ENCODE assay signal across 9 mouse cellular contexts in the genomic region with DNA sequence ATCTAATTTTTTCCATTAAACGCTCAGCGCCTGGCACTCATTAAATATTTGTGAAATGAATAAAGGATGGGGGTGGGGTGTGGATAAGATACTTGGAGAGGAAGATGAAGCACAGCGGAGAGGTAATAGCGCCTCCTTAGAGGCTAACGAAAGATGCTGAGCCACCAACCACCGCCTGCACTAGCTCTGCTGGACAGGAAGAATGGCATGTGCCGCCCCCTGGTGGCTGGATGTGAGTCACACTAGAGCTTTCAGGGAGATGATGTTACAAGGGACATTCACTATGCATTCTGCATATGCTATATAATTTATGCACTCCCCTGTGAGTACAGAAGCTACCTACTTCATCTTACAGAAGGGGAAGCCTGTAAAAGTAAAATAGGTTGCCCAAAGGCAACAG. TPM values are rescaled to one million over a fixed set of nuclear protein-coding genes. Genes with fewer than 3 reads are reported as not detected.
DNase-seq lines count a peak whose midpoint lies in the region; ATAC-seq and TF ChIP-seq lines count a peak whose summit lies in the region.
"Had no signal": no experiment of that assay in that cellular context is flagged by ENCODE, and none has a peak within 500 bp of the region (broad histone marks: within the 10 kb centered on the region; RNA-seq: fewer than 3 reads in every experiment).

No protein-coding gene starts in this region.

- no peaks in the 10 kb centered on the region for H3K36me3 ChIP-seq in kidney, embryonic 16.5 days (ENCODE audit: insufficient read depth, low read length)
- H3K36me3 ChIP-seq: embryonic facial prominence, embryonic 15.5 days had no signal

- TF ChIP-seq CTCF in bone marrow, adult 2 months (IDR thresholded peaks at IDR 0.05; ENCODE audit: control insufficient read depth, insufficient read depth, low read length): peak; percentile 98
- peak; percentile 88 for TF ChIP-seq CTCF in embryonic fibroblast, embryonic 13.5 days (IDR thresholded peaks at IDR 0.05; ENCODE audit: borderline replicate concordance, insufficient read depth, low read length)

- no peak overlapping the region for H3K4me3 ChIP-seq in kidney, embryonic 16.5 days (ENCODE audit: low read length)
- no peak overlapping the region for H3K4me3 ChIP-seq in bone marrow, adult 2 months (replicated peaks; ENCODE audit: control insufficient read depth, low read depth, low read length)
- H3K4me3 ChIP-seq in embryonic fibroblast, embryonic 13.5 days (ENCODE audit: insufficient read depth, low read length): no peak overlapping the region
- H3K4me3 ChIP-seq: embryonic facial prominence, embryonic 15.5 days had no signal

- H3K4me1 ChIP-seq in kidney, embryonic 16.5 days (ENCODE audit: insufficient read depth, low read length): peaks cover 15% of the 10 kb centered on the region
- peaks cover 3% of the 10 kb centered on the region for H3K4me1 ChIP-seq in bone marrow, adult 2 months (ENCODE audit: control insufficient read depth, insufficient read depth, low read length)
- peaks cover 5% of the 10 kb centered on the region for H3K4me1 ChIP-seq in embryonic fibroblast, embryonic 13.5 days (ENCODE audit: control insufficient read depth, insufficient read depth, low read length)

- peak; percentile 72 for DNase-seq in kidney, adult 11 months
- peak; percentile 83 to 87 for DNase-seq in left cerebral cortex, postnatal 36 days (ENCODE audit: low spot score in 2 of 2)
- DNase-seq in thymus, adult 18-20 months: peak; percentile 75 to 77

- no peak for ATAC-seq in kidney, embryonic 16.5 days (ENCODE audit: low FRiP score, low TSS enrichment)
- peak; percentile 77 for ATAC-seq in hematopoietic stem cell, adult 5-6 weeks (replicated peaks in 1 of 2; ENCODE audit: insufficient read depth in 1 of 2, low FRiP score in 2 of 2, low TSS enrichment in 1 of 2, low read depth in 1 of 2, poor library complexity in 2 of 2, severe bottlenecking in 2 of 2)
- peak; percentile 80 for ATAC-seq in neutrophil, adult 5-6 weeks (ENCODE audit: extremely low read depth, insufficient number of reproducible peaks, low FRiP score, poor library complexity, severe bottlenecking)

- no peaks in the 10 kb centered on the region for H3K9me3 ChIP-seq in kidney, embryonic 16.5 days (ENCODE audit: low read length)
- H3K9me3 ChIP-seq: embryonic facial prominence, embryonic 15.5 days had no signal

- no peak overlapping the region for H3K4me2 ChIP-seq in kidney, embryonic 16.5 days (replicated peaks; ENCODE audit: low read depth, low read length)
- H3K4me2 ChIP-seq: embryonic facial prominence, embryonic 15.5 days had no signal

- H3K9ac ChIP-seq in kidney, embryonic 16.5 days (replicated peaks; ENCODE audit: low read length): no peak overlapping the region
- H3K9ac ChIP-seq: embryonic facial prominence, embryonic 15.5 days had no signal

- H3K27ac ChIP-seq in kidney, embryonic 16.5 days (ENCODE audit: low read length): no peak overlapping the region
- no peak overlapping the region for H3K27ac ChIP-seq in bone marrow, adult 2 months (ENCODE audit: control insufficient read depth, insufficient read depth, low read depth, low read length, poor library complexity)
- H3K27ac ChIP-seq in embryonic fibroblast, embryonic 13.5 days (ENCODE audit: insufficient read depth, low read length): no peak overlapping the region
- H3K27ac ChIP-seq: embryonic facial prominence, embryonic 15.5 days had no signal

- no peaks in the 10 kb centered on the region for H3K27me3 ChIP-seq in kidney, embryonic 16.5 days (ENCODE audit: insufficient read depth, low read length)
- H3K27me3 ChIP-seq: embryonic facial prominence, embryonic 15.5 days had no signal

- WGBS in kidney, embryonic 16.5 days: 11% methylated on average over 7 of the region's 7 CpGs
- 7% methylated on average over 7 of the region's 7 CpGs for WGBS in bone marrow, adult 2 months

- TF ChIP-seq POLR2A in bone marrow, adult 2 months (IDR thresholded peaks at IDR 0.05; ENCODE audit: borderline replicate concordance, control insufficient read depth, low read depth, low read length): no peak
- no peak for TF ChIP-seq POLR2A in embryonic fibroblast, embryonic 13.5 days (IDR thresholded peaks at IDR 0.05; ENCODE audit: low read depth, low read length)

- intact Hi-C loops in left cerebral cortex, postnatal 36 days (cut with DNase I): no loop called here

RNA-seq across cellular contexts. Expression of a gene that starts 4.9 kb away (rescaled TPM):
- 41.7 and 46.0 TPM in 2 replicates for polyA plus RNA-seq in kidney, embryonic 16.5 days (2015; fragmentation: Nextera tagmentation; extraction: Ambion mirVana)
- polyA plus RNA-seq in bone marrow, adult 2 months (2011; ENCODE audit: insufficient read depth, insufficient read length, low replicate concordance, missing spikeins): 4.8 and 13.8 TPM in 2 replicates
- 105 and 138 TPM in 2 replicates for polyA plus RNA-seq in embryonic fibroblast, embryonic 13.5 days (2011; ENCODE audit: insufficient read length, low read depth, missing spikeins)
- total RNA-seq in hematopoietic stem cell, adult 5-6 weeks (2017): 99.3 and 101 TPM in 2 replicates
- total RNA-seq in left cerebral cortex, postnatal 36 days (2021): 100 to 1,000 TPM; 322 to 378 TPM
- total RNA-seq in neutrophil, adult 5-6 weeks (2017): 53.7 and 64.2 TPM in 2 replicates

RNA-seq across cellular contexts. Expression of a gene that starts 37.7 kb away (rescaled TPM):
- 21.7 and 21.8 TPM in 2 replicates for polyA plus RNA-seq in kidney, embryonic 16.5 days (2015; fragmentation: Nextera tagmentation; extraction: Ambion mirVana)
- 1.8 and 6.9 TPM in 2 replicates for polyA plus RNA-seq in bone marrow, adult 2 months (2011; ENCODE audit: insufficient read depth, insufficient read length, low replicate concordance, missing spikeins)
- polyA plus RNA-seq in embryonic fibroblast, embryonic 13.5 days (2011; ENCODE audit: insufficient read length, low read depth, missing spikeins): 75.9 and 142 TPM in 2 replicates
- total RNA-seq in hematopoietic stem cell, adult 5-6 weeks (2017): 2.3 and 2.4 TPM in 2 replicates
- 1 to 10 TPM; 6.0 to 8.3 TPM for total RNA-seq in left cerebral cortex, postnatal 36 days (2021)
- 0.12 and 0.81 TPM in 2 replicates for total RNA-seq in neutrophil, adult 5-6 weeks (2017)
